ENCODE assay signal across 2 mouse cellular contexts in genomic region chr1:72301845-72302244, GRCm38 (mm10).
TF ChIP-seq lines count a peak whose summit lies in the region.

No protein-coding gene starts in this region.

TF ChIP-seq in CH12.LX, 34 proteins besides CTCF, POLR2A, EP300 and RAD21 (continued from another document):
- TF ChIP-seq ZC3H11A (IDR thresholded peaks at IDR 0.05; ENCODE audit: low read depth, low read length) (no peak), USF1 (IDR thresholded peaks at IDR 0.05; ENCODE audit: low read depth, low read length) (peak; percentile 75), SMC3 (IDR thresholded peaks at IDR 0.05; ENCODE audit: low read depth, low read length) (no peak), MXI1 (IDR thresholded peaks at IDR 0.05; ENCODE audit: low read depth, low read length) (no peak), CHD2 (IDR thresholded peaks at IDR 0.05; ENCODE audit: low read length) (no peak), ZKSCAN1 (IDR thresholded peaks at IDR 0.05; ENCODE audit: borderline replicate concordance, low read depth, low read length) (no peak), MAX (IDR thresholded peaks at IDR 0.05; ENCODE audit: low read length) (no peak), USF2 (conservative IDR thresholded peaks at IDR 0.05; ENCODE audit: low read depth, low read length) (peak; percentile 80), TCF12 (IDR thresholded peaks at IDR 0.05; ENCODE audit: low read depth, low read length) (no peak), HCFC1 (IDR thresholded peaks at IDR 0.05; ENCODE audit: low read depth, low read length) (peak; percentile 84), BHLHE40 (IDR thresholded peaks at IDR 0.05; ENCODE audit: low read depth, low read length) (no peak), JUND (conservative IDR thresholded peaks at IDR 0.05; ENCODE audit: low read depth, low read length) (no peak), UBTF (IDR thresholded peaks at IDR 0.05; ENCODE audit: low read depth, low read length) (no peak), MAZ (IDR thresholded peaks at IDR 0.05; ENCODE audit: low read depth, low read length) (no peak), MAFK (IDR thresholded peaks at IDR 0.05; ENCODE audit: insufficient replicate concordance, low read length) (no peak), NRF1 (IDR thresholded peaks at IDR 0.05; ENCODE audit: low read depth, low read length) (no peak), CHD1 (IDR thresholded peaks at IDR 0.05; ENCODE audit: low read depth, low read length) (no peak)

TF ChIP-seq in myocyte, 11 proteins besides CTCF, POLR2A, EP300 and RAD21 (continued from another document):
- no peak for TF ChIP-seq MYOD1 (IDR thresholded peaks at IDR 0.05; ENCODE audit: control insufficient read depth in 1 of 3, insufficient read length in 2 of 3, low read depth in 2 of 3)
